Mouse (Mus musculus) common myeloid progenitor, adult 5-6 weeks (primary cell): ENCODE measurements around the gene Hpn. TPM values are rescaled to one million over a fixed set of nuclear protein-coding genes. Genes with fewer than 3 reads are reported as not detected.

Source experiments
- ATAC-seq: replicated peaks from 2 replicates; pipeline ENCODE4 v1.8.0; 2016; ENCODE audit warnings: low read depth, mild to moderate bottlenecking, moderate TSS enrichment, inconsistent platforms; ENCODE audit not compliant: poor library complexity, severe bottlenecking
- total RNA-seq: library from RNA; stranded (forward); fragments of 200-1000, 187-1606 nt; gene quantifications from 2 replicates; pipeline ENCODE4 v1.2.3, GENCODE M21; 2017

Gene Hpn
- total RNA-seq, 1 experiment from 2014 or later = 13.4 TPM

GRCm38 (mm10) chr7:31058211-31058610, 56.9 kb downstream of the Hpn start:
- ATAC-seq = no peak

- ATAC-seq = no peak
These were observed 57.4 kb downstream of the Hpn start for GRCm38 (mm10) chr7:31057730-31058129.

- ATAC-seq = no peak
These were observed 58.0 kb downstream of the Hpn start, which contains the start of gene Fxyd1 for GRCm38 (mm10) chr7:31057071-31057470. Gene Fxyd1 (minus strand): TSS chr7:31057199.

DNA sequence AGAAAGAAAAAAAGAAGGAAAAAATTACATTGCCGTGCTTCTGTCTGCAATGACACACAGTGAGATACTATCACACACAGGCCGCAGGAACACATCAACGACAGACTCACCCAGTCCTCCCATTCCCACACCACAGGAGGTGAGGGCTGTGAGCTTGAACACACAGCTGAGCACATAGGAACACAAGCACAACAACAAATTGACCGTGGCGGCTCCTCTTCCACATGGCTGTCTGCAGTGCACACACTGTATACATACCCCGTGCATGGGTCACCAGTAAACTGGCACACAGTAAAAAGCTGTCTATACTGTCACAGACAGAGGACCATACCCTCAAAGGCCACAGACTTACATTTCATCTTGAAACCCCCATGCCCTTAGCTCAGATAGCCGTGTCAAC, 58.6 kb downstream of the Hpn start:
- ATAC-seq = no peak

DNA sequence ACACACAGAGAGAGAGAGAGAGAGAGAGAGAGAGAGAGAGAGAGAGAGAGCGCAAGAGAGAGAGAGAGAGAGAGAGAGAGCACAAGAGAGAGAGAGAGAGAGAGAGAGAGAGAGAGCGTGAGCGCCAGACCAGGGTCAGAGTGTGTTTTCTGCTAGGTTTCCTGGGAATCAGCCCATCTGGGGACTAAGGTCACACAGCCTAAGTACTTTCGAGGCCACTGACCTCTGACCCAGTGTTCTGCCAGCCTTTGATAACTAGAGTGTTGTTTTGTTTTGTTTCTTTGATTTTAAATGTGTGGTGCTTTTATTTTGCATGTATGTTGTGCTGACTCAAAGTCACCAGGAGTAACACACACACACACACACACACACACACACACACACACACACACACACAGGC, 59.2 kb downstream of the Hpn start:
- ATAC-seq = no peak

- ATAC-seq = no peak
These were observed 59.7 kb downstream of the Hpn start for GRCm38 (mm10) chr7:31055354-31055824.

GRCm38 (mm10) chr7:31054661-31055320, 60.3 kb downstream of the Hpn start:
- ATAC-seq = no peak

- ATAC-seq = no peak
These were observed 61.1 kb downstream of the Hpn start for GRCm38 (mm10) chr7:31053882-31054447.

GRCm38 (mm10) chr7:31052636-31053434, 62.3 kb downstream of the Hpn start:
- ATAC-seq = peak; percentile 45

DNA sequence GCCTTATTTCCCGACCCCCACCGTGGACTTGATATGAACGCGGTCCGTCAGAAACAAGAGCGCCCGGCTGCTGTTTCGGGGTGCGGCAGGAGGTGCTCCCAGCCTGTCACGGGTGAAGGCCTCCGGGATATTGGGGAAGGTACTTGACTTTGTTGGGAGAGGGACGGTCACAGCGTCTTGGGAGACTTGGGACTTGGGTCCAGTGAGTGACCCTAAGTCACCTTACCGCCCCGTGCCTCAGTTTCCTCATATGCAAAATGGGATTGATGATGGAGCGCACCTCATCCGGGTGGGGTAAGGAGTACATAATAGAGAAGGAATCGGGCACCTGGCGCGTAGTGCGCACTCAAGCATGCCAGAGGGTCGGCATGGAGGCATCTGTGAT, 62.8 kb downstream of the Hpn start:
- ATAC-seq = no peak

- no peak for ATAC-seq
These were observed 63.6 kb downstream of the Hpn start, which contains the start of gene Fxyd7 for GRCm38 (mm10) chr7:31051321-31052021. Gene Fxyd7 (minus strand): TSS chr7:31051467.

- ATAC-seq = no peak
These were observed 64.2 kb downstream of the Hpn start for GRCm38 (mm10) chr7:31050921-31051320.

GRCm38 (mm10) chr7:31050487-31050886, 64.6 kb downstream of the Hpn start:
- no peak for ATAC-seq

DNA sequence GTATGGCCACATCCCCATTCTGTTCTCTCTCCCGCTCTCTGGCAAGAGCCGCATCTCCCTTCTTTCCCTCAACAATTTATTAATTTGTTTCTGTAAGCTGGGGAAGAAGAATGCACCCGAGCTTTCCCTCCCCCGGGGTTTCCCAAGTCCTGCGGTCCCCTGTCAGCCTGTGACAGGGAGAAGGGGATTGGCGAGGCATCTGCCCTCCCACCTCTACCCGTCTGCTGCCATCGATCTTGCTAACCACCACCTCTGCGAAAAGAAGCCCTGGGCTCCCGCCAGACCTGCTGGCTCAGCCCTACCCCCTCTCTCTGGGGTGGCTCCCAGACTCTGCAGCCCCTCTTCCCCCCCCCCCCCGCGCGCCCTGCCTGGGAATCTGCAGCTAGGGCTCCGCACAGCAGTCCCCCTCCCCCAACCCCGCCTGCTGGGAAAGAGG, 65.2 kb downstream of the Hpn start:
- no peak for ATAC-seq

DNA sequence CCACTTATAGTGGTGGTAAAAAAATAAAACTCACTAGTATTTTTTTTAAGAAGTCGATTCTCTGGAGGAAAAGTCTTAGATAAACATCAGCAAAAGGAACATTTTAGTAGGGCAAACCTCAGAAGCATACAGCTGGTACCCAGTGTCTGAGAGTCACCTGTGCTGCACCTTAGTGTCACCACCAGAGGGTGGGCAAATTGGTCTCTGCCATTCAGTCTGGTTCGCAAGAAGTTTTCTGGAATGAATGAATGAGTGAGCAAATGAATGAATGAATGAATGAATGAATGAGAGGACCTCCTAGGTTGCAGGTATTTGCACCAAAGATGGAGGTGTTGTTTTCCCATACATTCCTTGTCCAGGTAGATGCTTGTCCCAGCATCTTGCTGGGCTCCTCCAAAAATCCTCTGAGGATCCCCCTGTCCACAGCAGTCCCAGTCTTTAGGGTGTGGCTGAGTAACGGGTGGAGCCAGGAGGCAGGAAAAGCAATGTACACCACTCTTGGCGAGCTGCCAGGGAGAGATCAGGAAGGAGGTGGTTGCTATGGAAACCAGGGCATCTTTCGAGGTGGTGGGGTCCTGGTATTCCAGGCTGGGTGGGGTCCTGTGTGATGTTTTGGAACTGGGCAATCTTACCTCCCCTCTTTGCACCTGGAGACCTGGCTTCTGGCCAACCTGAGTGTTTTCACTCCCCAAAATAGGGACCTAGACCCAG, 65.8 kb downstream of the Hpn start:
- ATAC-seq = no peak

Other genes with a start within 250 kb of the Hpn start
- 0.29 and 7.6 TPM in 2 replicates for gene Cd22, start 234.9 kb downstream of the Hpn start, total RNA-seq
- not detected in 2 replicates for gene Mag, start 200.4 kb downstream of the Hpn start, total RNA-seq
- gene Hamp2, start 190.6 kb downstream of the Hpn start, total RNA-seq = not detected in 2 replicates
- not detected in 2 replicates for gene Hamp, start 171.3 kb downstream of the Hpn start, total RNA-seq
- 130 and 138 TPM in 2 replicates for gene Usf2, start 158.5 kb downstream of the Hpn start, total RNA-seq
- gene Lsr, start 141.8 kb downstream of the Hpn start, total RNA-seq = 1.1 TPM in 1 of 2 replicates, not detected in the other
- not detected in 2 replicates for gene Fam187b, start 141.5 kb downstream of the Hpn start, total RNA-seq
- gene Fxyd5, start 72.8 kb downstream of the Hpn start, total RNA-seq = 216 and 242 TPM in 2 replicates
- not detected in 2 replicates for gene Fxyd7, start 63.8 kb downstream of the Hpn start, total RNA-seq
- gene Fxyd1, start 58.1 kb downstream of the Hpn start, total RNA-seq = 2.7 and 4.2 TPM in 2 replicates
- not detected in 2 replicates for gene Lgi4, start 55.9 kb downstream of the Hpn start, total RNA-seq
- not detected in 2 replicates for gene Fxyd3, start 38.6 kb downstream of the Hpn start, total RNA-seq
- gene Scn1b, start 11.7 kb upstream of the Hpn start, total RNA-seq = 2.1 TPM in 1 of 2 replicates, not detected in the other
- gene Gramd1a, start 40.6 kb upstream of the Hpn start, total RNA-seq = 30.8 and 38.7 TPM in 2 replicates
- not detected in 2 replicates for gene Scgb2b2, start 175.2 kb upstream of the Hpn start, total RNA-seq
- not detected in 2 replicates for gene Scgb1b2, start 176.5 kb upstream of the Hpn start, total RNA-seq
- gene Scgb2b3, start 246.8 kb upstream of the Hpn start, total RNA-seq = not detected in 2 replicates